Mouse (Mus musculus) urinary bladder, postnatal 36 days (tissue): ENCODE measurements at regions not wholly inside any gene's neighbourhood (a gene's known extent, or its start where the extent isn't known, plus 50 kb on each side); places are given as distances from the start of the nearest gene placed in this dataset.

Experiments used
- DNase-seq, 2 experiments: peaks; one replicate each; pipeline ENCODE4 v3.0.0; 2022; ENCODE audit warnings: low spot score in 2 of 2, mixed read lengths in 1 of 2

DNA sequence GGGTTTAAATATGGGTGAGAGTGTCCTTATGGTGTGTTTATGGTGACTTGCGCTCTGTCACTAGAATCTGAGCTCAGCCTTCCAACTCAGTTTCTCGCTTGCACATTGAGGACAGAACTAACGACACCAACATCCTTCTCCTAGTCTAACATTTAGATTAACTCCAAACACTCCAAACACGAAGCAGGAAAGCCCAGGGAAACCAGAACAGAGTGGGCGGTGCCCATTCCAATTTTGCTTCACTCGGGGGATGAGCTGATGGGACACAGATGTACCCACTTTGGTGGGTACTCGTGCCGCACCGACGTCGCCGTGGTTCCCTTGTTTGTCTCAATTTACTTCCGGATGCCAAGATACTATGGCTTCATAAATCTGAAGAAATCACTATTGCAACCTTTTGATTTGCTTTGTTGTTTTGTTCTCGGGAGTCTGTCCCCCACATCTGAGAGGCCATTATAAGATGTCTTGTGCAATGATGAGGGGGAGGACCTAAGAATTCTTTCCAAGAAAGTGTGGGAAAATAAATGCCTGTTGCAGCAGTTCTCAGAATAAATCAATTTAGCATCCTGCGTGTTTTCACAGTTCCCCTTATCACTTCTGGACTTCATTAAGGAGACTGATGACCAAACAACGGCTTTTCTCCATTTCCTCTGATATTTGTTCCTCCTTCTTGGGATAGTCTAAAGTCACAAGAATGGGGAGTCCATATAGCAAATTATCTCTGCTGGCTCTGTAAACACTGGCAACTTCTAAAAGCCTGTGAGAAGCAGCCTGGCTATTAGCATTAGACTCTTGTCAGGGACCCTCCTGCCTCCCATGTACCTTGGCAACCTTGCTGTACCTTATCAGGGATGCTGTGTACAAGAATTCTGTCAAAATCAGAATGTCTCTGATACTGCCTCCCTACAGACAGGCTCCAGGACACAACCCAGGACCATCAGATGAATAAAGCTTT, 96.2 kb upstream of the Klf9 start:
- DNase-seq: no peak

DNA sequence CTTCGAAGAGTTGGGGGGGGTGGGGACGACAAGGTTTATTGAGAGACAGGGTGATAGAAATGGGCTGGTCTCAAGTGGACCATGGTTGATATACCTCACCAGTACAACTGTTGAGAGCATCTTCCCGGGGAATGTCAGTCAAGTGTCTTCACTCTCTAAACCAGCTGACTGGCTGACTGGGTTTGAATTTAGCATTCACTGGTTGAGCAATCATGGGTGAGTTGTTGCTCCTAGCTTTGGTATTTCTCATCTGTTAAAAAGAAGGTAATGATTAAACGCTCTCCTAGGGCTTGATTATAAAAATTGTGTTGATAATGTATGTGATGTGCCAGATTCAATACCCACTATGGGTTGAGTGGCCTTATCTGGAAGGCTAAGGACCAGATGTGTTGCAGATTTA, 89.6 kb upstream of the Klf9 start:
- DNase-seq: no peak

DNA sequence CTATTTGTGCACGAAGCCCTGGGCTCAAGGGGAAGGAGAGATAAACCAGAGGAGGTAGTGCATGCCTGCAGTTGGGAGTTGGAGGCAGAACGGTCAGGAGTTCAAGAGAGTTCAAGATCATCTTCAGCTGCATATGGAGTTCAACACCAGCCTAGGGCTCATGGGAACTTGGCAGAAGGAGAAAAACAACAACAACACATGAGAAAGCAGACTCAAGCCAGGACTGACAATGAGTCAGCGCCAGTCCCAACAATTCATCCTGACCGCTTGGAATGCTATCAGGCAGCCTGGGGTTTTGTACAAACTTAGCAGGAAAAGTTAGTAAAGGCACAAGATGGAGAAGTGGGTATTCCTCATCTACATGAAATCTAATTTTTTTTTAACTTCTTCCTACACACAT, 86.6 kb upstream of the Klf9 start:
- no peak for DNase-seq

DNA sequence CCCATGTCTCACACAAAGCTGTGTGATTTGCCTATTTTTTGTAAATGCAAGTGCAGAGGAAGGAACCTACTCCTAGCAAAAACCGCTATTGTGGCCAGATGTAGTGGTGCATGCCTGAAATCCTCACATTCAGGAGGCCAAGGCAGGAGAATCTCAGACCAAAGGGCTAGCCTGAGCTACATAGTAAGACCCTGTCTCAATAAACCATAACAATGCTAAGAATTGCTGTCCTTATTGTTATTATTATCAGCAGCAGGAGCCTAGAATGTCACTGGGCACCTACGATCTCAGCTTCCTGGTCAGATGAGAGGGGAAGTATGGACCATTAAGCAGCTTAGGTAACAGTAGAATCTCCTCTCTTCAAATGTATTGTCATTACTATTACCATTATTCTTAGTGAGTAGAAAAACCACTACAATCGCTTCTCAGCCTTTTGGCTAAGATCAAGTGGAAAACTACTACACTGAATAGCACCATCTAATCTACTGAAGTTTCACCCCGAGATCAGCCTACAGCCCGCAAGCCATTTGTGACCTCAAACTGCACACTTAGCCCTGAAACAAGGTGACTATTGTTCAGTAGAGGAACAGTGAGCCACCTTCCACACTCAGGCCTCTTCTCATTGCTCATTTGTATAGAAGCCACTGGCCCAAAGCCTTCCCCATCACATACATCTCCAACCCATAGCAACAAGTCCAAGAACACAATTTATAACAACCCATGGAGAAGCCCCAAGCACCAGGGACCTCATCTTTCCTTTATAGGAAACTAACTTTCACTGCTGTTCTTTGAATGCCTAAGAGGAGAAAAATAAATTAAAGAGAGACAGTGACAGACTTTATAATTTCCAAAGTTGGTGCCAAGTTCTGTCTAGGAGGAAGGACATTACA, 84.9 kb upstream of the Klf9 start:
- no peak for DNase-seq

DNA sequence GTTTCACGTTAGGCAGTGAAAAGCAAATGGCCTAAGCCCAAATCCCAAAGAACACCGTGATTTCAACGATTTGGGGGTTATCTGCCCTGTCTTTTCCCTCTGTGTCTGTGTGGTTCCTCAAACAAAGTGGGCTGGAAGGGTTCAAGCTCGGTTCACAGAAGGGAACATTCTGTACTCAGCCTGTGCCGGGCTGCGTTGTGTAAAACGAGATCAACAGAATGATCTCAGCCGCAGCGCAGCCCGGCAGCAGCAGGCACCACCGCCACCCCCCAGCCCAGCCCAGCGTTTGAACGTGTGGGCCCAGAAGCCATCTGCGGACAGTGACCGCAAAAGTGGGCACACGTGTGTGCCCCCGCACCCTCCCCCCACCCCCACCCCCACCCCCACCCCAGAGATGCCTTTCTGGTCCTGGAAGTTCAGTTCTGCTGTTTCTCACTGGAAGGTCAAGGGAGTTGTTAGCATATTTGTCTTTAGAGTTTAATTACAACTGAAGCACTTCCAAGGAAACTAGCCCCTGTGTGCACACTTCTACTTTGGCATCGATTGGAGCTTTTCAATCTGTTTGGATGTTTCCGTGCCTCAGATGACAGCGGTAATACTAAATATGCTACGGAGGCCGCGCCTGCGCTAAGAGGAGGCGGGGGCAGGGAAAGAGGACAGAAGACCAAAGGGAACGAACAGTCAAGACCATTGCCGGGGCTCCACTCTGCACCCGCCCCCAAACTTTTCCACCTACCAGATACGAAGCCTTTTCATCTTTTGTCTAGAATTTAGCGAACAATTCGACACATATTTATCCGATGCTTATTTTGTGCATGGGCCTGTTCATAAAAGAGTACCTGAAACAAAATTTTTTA, 83.9 kb upstream of the Klf9 start:
- peak; percentile 62 to 86 for DNase-seq

DNA sequence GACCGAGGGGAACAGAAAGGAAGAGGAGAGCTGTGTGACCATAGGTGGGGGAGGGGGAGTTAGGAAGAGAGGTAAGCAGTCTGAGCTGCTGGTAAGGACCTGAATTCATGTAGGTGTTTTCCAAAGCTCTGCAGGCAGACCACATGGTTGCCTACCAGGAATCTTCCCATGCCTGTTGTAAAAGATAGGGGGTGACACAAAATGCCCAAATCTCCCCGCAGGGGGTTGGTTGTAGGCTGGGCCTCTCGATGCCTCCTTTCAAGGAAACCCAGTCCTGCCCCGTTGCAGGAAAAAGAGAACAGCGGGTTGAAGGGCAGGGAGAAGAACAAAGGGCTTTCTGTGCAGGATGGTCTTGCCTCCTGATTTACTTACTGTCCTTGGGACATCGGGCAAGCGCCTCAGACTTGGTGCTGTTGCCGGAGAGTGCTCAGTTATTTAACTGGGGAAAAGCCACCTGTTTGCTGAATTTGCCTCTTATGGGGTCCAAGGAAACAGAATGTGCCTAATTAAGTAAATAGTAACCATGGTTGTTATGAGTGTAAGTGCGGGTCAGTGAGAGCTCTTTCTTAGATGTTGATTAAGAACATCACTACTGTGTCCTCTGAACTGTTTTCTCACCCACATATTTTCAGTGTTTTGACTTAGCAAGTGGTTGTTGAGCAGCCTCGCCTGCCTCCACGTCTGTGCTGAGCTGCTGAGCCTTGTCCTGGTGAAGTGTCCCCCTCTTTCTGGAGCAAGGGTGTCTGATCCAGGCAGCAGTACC, 83.1 kb upstream of the Klf9 start:
- DNase-seq: no peak

DNA sequence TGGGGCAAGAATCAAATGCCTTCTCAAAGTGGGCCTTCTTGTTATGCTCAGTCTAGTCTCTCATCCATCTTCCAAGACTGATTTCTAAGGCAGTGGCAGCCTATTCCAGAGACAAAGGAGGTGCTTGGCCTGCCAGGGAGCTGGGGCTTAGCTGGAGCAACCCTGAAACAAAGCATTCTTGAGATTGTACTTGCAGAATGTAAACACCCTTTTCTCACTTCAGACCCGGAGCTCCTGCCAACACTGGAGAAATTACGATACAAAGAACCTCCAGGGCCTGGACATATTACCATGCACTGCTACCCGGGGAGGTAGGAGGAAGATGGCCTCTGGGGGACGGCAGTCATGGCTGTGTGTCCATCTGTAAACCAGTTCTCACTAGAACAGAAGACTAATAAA, 82.5 kb upstream of the Klf9 start:
- DNase-seq: no peak

DNA sequence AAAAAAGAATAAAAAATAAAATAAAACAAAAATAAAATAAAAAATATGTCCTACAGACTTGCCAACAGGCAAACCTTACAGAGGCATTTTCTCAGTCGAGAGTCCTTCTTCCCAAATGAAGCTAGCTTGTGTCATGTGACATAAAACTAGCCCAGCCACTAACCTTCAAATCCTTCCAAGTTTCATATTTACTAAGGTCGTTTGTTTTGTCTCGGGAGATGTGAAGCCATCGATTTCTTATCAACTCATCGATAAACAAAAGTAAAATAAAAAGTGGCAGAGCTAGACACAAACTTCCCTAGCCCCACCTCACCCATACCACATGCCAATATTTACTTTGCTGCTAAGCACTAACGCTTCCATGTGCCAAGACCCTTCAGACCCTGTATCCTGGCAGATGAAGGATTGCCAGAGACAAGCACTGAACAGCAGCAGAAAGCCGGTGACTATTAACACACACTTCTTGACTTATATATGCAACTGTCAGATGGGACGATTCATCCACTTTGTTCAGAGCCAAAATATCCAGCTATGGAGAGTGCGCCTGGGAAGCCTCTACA, 79.9 kb upstream of the Klf9 start:
- DNase-seq: no peak

DNA sequence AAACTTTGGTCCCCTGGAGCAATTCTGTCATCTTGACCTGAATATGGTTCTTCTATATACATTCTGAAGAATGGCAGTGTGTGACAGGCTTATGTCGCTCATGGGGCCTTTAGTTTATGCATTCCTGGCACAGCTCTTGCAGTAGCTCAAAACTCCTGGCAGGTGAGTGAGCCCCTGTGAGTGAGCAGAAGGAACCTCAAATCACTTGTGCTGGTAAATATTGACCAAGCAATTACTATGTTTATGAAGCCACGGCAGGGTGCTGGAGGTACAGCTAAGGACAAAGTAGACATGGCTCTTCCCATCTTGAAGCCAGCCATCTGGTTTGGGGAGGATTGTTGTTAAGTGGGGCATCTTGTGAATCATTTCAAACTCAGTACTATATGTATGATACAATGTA, 79.1 kb upstream of the Klf9 start:
- DNase-seq: no peak

DNA sequence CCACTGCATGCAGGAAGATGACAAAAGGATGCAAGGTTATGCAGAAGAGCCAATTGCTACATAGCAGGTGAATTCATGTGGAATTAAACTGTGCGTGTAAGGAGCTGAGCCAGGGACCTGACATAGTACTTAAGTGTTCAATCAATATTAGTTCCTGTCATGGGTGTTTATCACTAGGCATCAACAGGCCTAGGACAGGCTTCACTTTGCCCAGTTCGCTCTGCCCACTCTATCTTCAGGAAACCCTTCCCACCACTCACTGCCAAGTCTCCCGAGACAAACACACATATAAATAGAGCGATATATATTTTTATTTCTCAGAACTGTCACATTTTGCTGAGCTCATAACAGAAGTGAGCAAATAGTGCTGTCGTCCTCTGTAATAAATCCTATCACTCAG, 78.2 kb upstream of the Klf9 start:
- DNase-seq: no peak

DNA sequence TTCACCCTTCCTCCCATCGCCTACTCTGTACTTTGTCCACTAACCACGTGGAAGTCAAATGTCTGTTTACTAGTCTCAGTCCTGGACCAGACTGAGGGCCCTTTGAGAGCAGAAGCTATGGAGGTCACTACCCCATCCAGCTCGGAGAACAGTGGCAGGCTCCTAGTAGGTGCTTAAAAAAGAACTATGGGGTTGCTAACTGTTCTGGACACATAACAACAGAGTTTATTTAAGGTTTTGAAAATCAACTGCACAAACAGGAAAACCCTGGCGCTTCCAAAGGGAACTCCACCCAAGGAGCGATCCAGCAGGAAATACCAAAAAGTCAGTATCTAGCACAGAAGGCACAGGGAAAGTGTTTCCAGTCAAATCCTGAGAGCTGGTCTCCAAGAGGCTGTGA, 75.5 kb upstream of the Klf9 start:
- DNase-seq: peak in 1 of 2 experiments; percentile 57

DNA sequence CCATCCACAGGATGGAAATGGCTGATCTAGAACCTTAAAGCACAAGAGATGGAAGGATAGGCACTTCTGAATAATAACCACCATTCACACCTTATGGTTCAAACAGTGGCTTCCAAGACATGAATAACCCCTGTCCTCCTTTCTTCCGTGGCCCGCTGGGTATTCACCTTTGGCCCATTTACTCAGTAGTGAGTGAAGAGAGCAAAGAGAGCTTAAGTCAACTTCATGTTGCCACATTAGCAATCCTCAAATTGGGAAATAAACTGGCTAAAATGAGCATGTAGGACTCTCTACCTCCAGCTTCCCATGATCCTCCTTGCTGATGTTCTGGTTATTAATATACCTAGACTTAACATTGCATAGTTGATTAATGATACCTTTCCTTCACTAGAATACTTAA, 74.3 kb upstream of the Klf9 start:
- no peak for DNase-seq

DNA sequence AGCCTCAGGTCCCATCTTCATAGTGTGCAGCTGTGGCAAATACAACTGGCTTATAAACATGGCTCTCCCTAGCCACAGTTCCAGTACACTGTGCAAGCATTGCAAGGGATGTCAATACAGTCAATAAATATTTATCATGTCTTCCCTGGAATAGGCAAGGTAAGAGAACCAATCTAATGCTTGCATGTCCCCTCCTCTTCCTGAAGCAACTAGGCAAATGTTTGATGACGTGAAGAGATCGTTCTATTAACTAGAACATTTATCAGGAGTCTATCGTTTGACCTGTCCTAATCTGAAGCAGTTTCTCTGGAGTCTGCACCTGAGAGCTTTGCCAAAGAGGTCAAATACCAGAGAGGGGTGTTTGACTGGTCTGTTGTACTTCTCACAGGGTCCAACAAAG, 72.4 kb upstream of the Klf9 start:
- DNase-seq: no peak

DNA sequence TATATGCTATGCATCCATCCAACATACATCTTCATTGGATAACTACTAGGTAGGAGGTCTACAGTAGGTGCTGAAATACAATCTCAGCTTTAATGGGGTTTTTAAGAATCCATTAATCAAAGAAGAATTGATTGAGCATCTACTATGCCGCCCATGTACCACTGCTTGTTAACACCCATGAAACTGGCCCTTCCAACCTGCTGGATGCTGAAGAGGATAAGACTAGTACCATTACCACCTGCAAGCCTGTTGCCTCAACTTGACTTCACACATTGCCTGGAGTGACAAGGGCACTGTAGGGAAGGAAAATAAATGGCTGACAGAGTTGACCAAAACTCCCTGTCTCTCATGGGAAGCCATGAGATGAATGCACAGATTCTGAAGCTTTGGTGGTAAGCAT, 71.4 kb upstream of the Klf9 start:
- no peak for DNase-seq

DNA sequence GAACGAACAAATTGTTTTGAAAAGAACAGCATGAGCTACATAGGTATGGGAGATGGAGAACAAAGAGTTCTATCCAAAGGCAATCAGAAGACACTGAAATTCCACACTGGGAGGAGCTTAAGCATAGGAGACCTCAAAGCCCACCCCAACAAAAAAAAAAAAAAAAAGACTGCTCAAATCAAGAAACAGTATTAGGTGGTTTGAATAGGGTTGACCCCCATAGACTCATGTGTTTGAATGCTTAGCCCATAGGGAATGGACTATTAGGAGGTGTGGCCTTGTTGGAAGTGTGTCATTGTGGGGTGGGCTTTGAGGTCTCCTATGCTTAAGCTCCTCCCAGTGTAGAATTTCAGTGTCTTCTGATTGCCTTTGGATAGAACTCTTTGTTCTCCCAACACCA, 70.0 kb upstream of the Klf9 start:
- no peak for DNase-seq

DNA sequence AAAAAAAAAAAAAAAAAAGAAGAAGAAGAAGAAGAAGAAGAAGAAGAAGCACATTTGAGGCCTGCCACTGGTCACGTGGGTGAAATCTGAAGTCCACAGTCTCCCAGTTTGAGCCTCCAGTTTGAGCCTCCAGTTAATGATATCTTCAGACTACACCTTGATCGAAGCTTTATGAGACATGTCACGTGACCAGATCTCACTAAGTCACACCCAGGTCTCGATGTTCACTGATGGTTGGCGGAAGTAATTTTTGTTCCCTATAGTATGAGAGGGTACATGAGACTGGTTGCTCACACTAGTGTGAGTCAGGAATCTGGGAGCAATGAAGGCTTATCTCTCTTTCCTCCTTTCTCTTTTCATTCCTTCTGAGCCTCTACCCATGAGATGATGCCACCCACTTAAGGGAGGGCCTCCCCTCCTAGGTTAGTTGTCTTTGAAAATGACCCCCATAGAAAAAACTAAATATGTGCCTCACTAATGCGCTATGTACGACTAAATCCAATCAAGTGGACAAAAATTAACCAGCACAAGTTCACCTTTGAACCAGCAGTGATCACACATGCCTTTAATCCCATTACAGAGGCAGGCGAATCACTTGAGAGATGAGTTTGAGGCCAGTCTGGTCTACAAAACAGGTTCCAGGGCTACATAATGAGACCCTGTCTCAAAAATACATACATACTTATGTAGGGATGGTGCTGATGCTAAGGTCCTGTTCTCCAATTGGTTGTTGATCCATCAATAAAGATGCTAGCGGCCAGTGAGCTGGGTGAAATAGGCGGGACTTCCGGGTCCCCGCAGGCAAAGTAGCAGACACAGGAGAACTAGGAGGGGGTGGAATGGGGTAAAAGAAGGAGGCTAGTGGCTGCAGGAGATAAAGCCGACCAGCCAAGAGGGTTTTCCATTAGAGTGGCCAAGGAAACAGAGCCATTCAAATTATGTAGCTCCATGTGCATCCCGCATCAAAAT, 66.1 kb upstream of the Klf9 start:
- DNase-seq: no peak

DNA sequence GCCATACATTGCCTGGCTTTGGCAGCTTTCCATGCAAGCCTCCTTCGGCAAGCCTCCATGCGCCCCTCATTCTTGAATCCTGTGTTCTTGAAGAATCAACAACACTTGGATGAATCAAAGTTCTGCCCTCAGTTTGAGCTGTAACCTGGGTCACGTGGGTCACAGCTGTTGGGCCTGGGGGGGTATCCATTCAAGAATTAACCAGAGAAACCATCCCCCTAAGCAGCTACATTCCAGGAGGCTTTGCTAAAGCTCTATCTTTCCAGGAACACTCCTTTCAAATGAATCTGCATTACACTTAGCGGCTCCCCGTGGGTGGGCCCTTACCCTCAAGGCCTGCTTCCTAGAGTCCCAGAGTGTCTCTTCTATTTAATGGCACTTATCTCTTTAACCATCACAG, 65.2 kb upstream of the Klf9 start:
- DNase-seq: no peak

DNA sequence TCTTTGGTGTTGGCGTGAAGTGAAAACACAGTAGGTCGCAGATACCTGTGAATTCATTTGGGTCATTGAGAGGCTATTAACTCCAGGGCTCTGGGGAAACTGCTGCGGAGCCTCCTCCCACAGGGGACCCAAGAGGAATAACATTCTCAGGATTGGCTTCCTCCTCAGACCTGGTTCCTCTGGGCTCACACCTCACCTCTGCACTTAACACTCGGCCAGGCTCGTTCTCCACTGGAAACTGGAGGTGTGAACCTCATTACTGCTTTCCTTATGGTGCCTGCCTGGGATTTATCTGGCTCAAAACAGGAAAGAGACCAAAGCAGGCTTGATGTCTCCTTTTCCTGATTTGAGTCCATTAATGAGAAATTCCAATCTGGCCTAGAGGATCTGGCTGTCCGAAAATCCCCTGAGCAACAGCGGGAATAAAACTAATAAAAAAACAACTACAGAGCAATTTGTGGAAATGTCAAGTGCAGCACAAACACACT, 55.8 kb upstream of the Klf9 start:
- DNase-seq: no peak

DNA sequence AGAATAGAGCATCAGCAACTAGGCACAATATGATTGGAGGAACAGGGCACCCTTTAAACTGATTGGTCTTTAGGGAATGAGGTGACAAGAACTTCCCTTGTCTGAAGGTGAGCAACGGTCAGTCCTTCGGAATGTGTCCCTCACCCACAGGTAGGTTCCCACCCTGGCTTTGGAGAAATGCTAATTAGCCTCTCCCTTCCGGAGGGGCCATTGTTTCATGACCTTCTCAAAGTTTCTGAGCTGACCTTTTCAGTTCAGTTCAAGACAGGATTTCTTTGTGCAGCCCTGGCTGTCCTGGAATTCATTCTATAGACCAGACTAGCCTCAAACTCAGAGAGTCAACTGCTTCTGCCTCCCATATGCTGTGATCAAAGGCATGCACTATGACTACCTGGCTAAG, 53.5 kb upstream of the Klf9 start:
- DNase-seq: no peak
